Mouse (Mus musculus): ENCODE measurements at regions not wholly inside any gene's neighbourhood (a gene's known extent, or its start where the extent isn't known, plus 50 kb on each side); places are given as distances from the start of the nearest gene placed in this dataset.

GRCm38 (mm10) chr12:92818610-92819009, 969.7 kb upstream of the Sel1l start:
- TF ChIP-seq CTCF (IDR thresholded peaks at IDR 0.05; ENCODE audit: low read depth): no peak
- no peak for TF ChIP-seq EP300 (IDR thresholded peaks at IDR 0.05; ENCODE audit: low read depth)
